Mouse (Mus musculus) spleen, adult 2 months (tissue): ENCODE measurements at regions not wholly inside any gene's neighbourhood (a gene's known extent, or its start where the extent isn't known, plus 50 kb on each side); places are given as distances from the start of the nearest gene placed in this dataset.

Experiments
- DNase-seq, 2 experiments: peaks; one replicate each; pipeline versions ENCODE4 v3.0.0 to v3.0.0-alpha.2; 2012 to 2021; ENCODE audit warnings: low spot score in 2 of 2, low read depth in 1 of 2
- H3K27ac ChIP-seq: fragments of 200-500 bp; 2 replicates; pipeline ENCODE4 v1.5.1; 2012; ENCODE audit warnings: low read length, inconsistent platforms; ENCODE audit not compliant: insufficient read depth
- H3K27me3 ChIP-seq: fragments of 200-500 bp; 2 replicates; pipeline ENCODE4 v1.6.1; 2012; ENCODE audit warnings: mild to moderate bottlenecking, moderate library complexity, low read length, inconsistent platforms; ENCODE audit not compliant: control insufficient read depth, insufficient read depth
- H3K36me3 ChIP-seq: fragments of 200-500 bp; 2 replicates; pipeline ENCODE4 v1.6.1; 2012; ENCODE audit warnings: mild to moderate bottlenecking, low read length, inconsistent platforms; ENCODE audit not compliant: control insufficient read depth, insufficient read depth
- H3K4me1 ChIP-seq: fragments of 200-500 bp; 2 replicates; pipeline ENCODE4 v1.6.1; 2011; ENCODE audit warnings: inconsistent platforms; ENCODE audit not compliant: control insufficient read depth, insufficient read depth, insufficient read length
- H3K4me3 ChIP-seq: fragments of 200-500 bp; 2 replicates; pipeline ENCODE4 v1.5.1; 2011; ENCODE audit warnings: mild to moderate bottlenecking, inconsistent platforms; ENCODE audit not compliant: insufficient read depth, insufficient read length; ENCODE audit errors: extremely low read depth
- CTCF ChIP-seq: fragments of 200-500 bp; IDR thresholded peaks from 2 replicates; pipeline ENCODE4 v1.5.1; 2011; ENCODE audit warnings: mild to moderate bottlenecking, inconsistent platforms; ENCODE audit not compliant: insufficient read depth, insufficient read length, insufficient replicate concordance; ENCODE audit errors: extremely low read depth
- POLR2A ChIP-seq: fragments of 200-500 bp; IDR thresholded peaks from 2 replicates; pipeline ENCODE4 v1.6.1; 2011; ENCODE audit warnings: low read depth, low read length, inconsistent platforms
- WGBS: fragments of 180-500 bp; shearing (Covaris S2); methylation state at CpG from one replicate; pipeline ENCODE4 v1.1.7; 2018; 5-methylcytosine and 5-hydroxymethylcytosine counted together

- Histone ChIP-seq H3K4me3 (no peak overlapping the region), H3K36me3 (no peaks in the 10 kb centered on the region), H3K27me3 (no peaks in the 10 kb centered on the region), H3K27ac (no peak overlapping the region), H3K4me1 (no peaks in the 10 kb centered on the region)
- 70% methylated on average over 6 of the region's 6 CpGs for WGBS
- TF ChIP-seq POLR2A: no peak
- TF ChIP-seq CTCF: no peak
- DNase-seq: no peak
These were observed 77.5 kb upstream of the Prep start for GRCm38 (mm10) chr10:44989539-44989938.

GRCm38 (mm10) chr10:44988756-44989155, 78.2 kb upstream of the Prep start:
- H3K4me1 ChIP-seq: no peaks in the 10 kb centered on the region
- WGBS: 73% methylated on average over 8 of the region's 8 CpGs
- DNase-seq: no peak
- TF ChIP-seq POLR2A (no peak), CTCF (no peak)
- H3K27ac ChIP-seq: no peak overlapping the region
- no peaks in the 10 kb centered on the region for H3K36me3 ChIP-seq
- no peak overlapping the region for H3K4me3 ChIP-seq
- H3K27me3 ChIP-seq: no peaks in the 10 kb centered on the region

GRCm38 (mm10) chr10:44987615-44988014, 79.4 kb upstream of the Prep start:
- 88% methylated on average over 4 of the region's 4 CpGs for WGBS
- no peak for DNase-seq
- Histone ChIP-seq H3K4me3 (no peak overlapping the region), H3K27me3 (no peaks in the 10 kb centered on the region), H3K27ac (no peak overlapping the region), H3K4me1 (no peaks in the 10 kb centered on the region), H3K36me3 (no peaks in the 10 kb centered on the region)
- TF ChIP-seq CTCF (no peak), POLR2A (no peak)

- H3K4me3 ChIP-seq: no peak overlapping the region
- no peak for DNase-seq
- no peaks in the 10 kb centered on the region for H3K4me1 ChIP-seq
- H3K36me3 ChIP-seq: no peaks in the 10 kb centered on the region
- TF ChIP-seq CTCF: no peak
- no peak for TF ChIP-seq POLR2A
- H3K27ac ChIP-seq: no peak overlapping the region
- WGBS: 47% methylated on average over 2 of the region's 2 CpGs
- H3K27me3 ChIP-seq: no peaks in the 10 kb centered on the region
These were observed 85.1 kb upstream of the Prep start for GRCm38 (mm10) chr10:44981913-44982312.

DNA sequence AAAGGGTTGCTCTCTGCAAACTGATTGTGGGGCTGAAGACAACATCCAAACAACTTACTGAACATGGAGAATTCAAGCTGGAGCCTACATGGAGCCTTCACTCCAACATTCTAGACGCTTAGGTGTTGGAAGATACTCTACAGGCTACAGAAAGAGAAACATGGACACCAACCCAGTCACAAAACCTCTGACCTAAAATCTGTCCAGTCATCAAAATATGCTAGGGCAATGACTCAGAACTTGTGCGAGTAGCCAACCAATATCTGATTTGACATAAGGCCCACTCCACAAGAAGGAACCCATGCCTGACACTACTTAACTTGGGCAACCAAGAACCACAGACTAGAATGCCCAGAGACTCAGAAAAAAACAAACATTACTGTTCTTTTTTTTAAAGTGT, 90.2 kb upstream of the Prep start:
- WGBS: 87% methylated on average over 2 of the region's 2 CpGs
- no peak overlapping the region for H3K4me3 ChIP-seq
- TF ChIP-seq POLR2A: no peak

DNA sequence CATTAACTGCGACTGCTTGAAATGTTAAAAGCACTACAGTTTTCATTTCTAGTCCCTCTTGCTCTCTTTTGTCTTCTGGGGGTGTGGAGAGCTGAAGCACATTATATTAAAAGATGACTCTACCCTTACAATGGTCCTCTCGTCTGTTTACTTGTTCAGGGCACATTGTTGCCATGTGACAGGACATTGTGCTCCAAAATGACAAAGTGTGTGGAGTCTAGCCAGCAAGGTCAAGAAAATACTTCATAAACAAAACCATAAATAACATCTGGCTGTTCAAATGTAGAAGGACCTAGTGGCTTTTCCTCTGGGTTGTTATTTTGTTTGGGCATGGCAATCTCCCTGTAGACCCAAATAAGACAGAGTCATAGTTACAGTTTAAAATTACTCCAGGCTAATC, 95.1 kb upstream of the Prep start:
- Histone ChIP-seq H3K4me3 (no peak overlapping the region), H3K27me3 (no peaks in the 10 kb centered on the region), H3K4me1 (no peaks in the 10 kb centered on the region), H3K36me3 (no peaks in the 10 kb centered on the region), H3K27ac (no peak overlapping the region)
- TF ChIP-seq POLR2A (no peak), CTCF (no peak)
- 84% methylated on average over 2 of the region's 2 CpGs for WGBS
- DNase-seq: no peak

More for the DNA sequence above, 90.2 kb upstream of the Prep start:
- Histone ChIP-seq H3K27ac (no peak overlapping the region), H3K27me3 (no peaks in the 10 kb centered on the region), H3K36me3 (no peaks in the 10 kb centered on the region), H3K4me1 (no peaks in the 10 kb centered on the region)
- no peak for DNase-seq

- WGBS: 88% methylated on average over 3 of the region's 3 CpGs
- H3K36me3 ChIP-seq: no peaks in the 10 kb centered on the region
- TF ChIP-seq POLR2A (no peak), CTCF (no peak)
- no peaks in the 10 kb centered on the region for H3K4me1 ChIP-seq
- no peak for DNase-seq
- no peak overlapping the region for H3K4me3 ChIP-seq
- H3K27ac ChIP-seq: no peak overlapping the region
- no peaks in the 10 kb centered on the region for H3K27me3 ChIP-seq
These were observed 107.0 kb upstream of the Prep start for GRCm38 (mm10) chr10:44959968-44960367.
